Mouse (Mus musculus): ENCODE results near the gene Morf4l1. TPM values are rescaled to one million over a fixed set of nuclear protein-coding genes. Genes with fewer than 3 reads are reported as not detected.
A peak's percentile ranks its signal among the peaks of the same experiment; 100 is the strongest.
"Not testable (repeated sequence)": the region's sequence is repeated elsewhere in the genome, so short reads cannot be mapped to it uniquely, and the experiment has no call there.

Gene Morf4l1
- polyA plus RNA-seq, 1 experiment from 2014 or later, result 544 TPM

DNA sequence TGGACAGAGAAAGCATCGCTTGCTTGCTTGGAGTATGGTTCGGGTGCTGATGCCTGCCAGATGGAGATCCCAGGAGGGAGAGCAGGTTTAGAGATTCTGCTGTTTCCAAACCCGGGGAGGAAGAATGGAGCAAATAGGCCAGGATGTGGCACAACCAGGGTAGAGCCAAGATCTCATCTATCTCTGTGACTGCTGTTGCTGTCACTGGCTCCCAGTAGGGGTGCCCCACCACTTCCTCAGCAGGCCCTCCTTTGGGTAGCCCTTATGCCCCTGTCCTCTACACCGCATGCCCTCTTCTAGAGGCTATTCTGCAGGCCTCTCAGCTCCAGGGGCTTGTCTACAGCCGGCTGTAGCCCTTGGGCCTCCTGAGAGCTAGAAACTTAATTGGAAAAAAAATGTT is 38.4 kb downstream of the Morf4l1 start:
- no peak for ATAC-seq (ENCODE audit: low FRiP score, low read depth)
- Histone ChIP-seq H3K9me3 (no peaks in the 10 kb centered on the region), H3K4me1 (no peaks in the 10 kb centered on the region), H3K4me2 (replicated peaks) (no peak overlapping the region), H3K4me3 (no peak overlapping the region), H3K27ac (replicated peaks) (no peak overlapping the region), H3K36me3 (no peaks in the 10 kb centered on the region), H3K27me3 (no peaks in the 10 kb centered on the region), H3K9ac (replicated peaks) (no peak overlapping the region)
- WGBS, result 88% methylated on average over 5 of the region's 5 CpGs

DNA sequence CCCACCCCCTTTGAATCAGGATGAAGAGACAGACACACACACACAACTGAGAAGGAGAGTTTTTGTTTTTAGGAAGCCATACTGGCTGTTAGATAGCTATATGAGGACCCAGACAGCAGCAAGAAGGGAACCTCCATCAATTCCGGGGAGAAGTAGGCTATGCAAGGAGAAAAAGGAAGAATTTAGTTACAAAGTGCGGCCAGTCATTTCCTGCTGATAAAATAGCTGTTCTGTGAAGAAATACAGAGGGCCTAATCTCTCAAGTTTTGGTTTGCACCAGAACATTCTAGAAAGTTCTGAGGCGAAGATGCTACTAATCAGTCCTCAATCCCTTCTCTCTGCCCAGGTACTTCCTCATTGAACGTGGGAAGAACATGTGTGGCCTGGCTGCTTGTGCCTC is 39.2 kb downstream of the Morf4l1 start:
- Histone ChIP-seq H3K4me2 (replicated peaks) (no peak overlapping the region), H3K4me1 (no peaks in the 10 kb centered on the region), H3K4me3 (no peak overlapping the region), H3K9me3 (no peaks in the 10 kb centered on the region), H3K9ac (replicated peaks) (no peak overlapping the region), H3K36me3 (no peaks in the 10 kb centered on the region), H3K27ac (replicated peaks) (no peak overlapping the region), H3K27me3 (no peaks in the 10 kb centered on the region)
- 84% methylated on average over 4 of the region's 4 CpGs for WGBS
- ATAC-seq (ENCODE audit: low FRiP score, low read depth), result no peak

DNA sequence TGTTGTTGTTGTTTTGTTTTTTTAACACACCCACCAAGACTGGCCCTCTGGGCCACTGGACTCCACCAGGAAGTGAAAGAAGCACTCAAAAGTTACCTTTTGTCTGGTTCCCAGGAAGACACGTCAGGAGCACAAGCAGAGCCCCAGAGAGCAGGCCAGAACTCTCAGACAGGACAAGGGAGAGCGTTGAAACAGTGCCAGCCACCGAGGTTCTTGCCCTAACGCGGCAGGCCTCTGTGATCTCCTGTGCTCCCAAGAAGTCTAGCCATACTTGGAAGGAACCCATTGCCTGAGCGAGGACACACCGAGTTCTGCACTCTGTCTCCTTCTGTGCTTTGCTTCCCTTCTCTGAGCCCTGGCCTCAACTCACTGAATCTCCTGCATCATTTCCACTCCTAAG is 44.4 kb downstream of the Morf4l1 start:
- Histone ChIP-seq H3K4me2 (replicated peaks) (no peak overlapping the region), H3K4me3 (no peak overlapping the region), H3K27me3 (no peaks in the 10 kb centered on the region), H3K4me1 (no peaks in the 10 kb centered on the region), H3K36me3 (no peaks in the 10 kb centered on the region), H3K27ac (replicated peaks) (no peak overlapping the region), H3K9me3 (no peaks in the 10 kb centered on the region), H3K9ac (replicated peaks) (no peak overlapping the region)
- no peak for ATAC-seq (ENCODE audit: low FRiP score, low read depth)
- WGBS, result 86% methylated on average over 7 of the region's 7 CpGs

DNA sequence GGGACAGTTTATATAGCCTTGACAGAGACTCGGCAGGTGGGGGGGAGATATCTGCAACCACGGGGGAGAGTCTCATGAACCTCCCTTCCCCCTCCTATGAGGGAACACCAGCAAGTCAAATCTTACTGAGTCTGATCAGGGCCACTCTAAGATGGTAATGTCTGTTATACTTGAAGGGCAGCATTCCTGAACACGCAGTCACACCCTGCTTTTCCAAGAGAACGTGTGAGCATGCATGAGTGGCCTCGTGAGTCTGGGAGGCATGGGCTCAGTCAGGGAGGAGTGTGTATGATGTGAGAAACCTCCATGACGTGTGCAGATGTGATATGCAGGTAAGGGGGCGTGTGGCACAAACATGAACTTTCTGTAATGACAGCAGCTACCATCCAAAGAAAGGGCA is 45.1 kb downstream of the Morf4l1 start:
- Histone ChIP-seq H3K4me2 (replicated peaks) (no peak overlapping the region), H3K9ac (replicated peaks) (no peak overlapping the region), H3K36me3 (no peaks in the 10 kb centered on the region), H3K27ac (replicated peaks) (no peak overlapping the region), H3K27me3 (no peaks in the 10 kb centered on the region), H3K4me1 (no peaks in the 10 kb centered on the region), H3K4me3 (no peak overlapping the region), H3K9me3 (no peaks in the 10 kb centered on the region)
- no peak for ATAC-seq (ENCODE audit: low FRiP score, low read depth)
- 76% methylated on average over 7 of the region's 7 CpGs for WGBS

DNA sequence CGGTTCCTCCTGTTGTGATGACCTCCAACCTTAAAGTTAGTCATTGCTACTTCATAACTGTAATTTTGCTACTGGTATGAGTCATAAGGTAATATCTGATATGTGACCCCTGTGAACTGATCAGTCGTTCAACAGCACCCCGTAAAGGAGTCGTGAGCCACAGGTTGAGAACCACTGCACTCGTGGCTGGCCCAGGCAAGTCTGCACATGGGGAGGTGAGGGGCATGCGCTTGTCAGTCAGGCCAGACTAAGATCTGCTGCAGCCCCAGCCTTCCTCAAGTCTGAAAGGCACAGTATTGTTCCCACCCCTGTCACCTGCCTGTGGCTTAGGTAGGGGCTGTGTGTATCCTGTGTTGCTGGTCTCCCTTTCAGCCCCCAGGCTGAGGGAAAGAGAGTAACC is 45.8 kb downstream of the Morf4l1 start:
- Histone ChIP-seq H3K36me3 (no peaks in the 10 kb centered on the region), H3K4me2 (replicated peaks) (no peak overlapping the region), H3K9ac (replicated peaks) (no peak overlapping the region), H3K27me3 (no peaks in the 10 kb centered on the region), H3K4me3 (no peak overlapping the region), H3K27ac (replicated peaks) (no peak overlapping the region), H3K4me1 (no peaks in the 10 kb centered on the region), H3K9me3 (no peaks in the 10 kb centered on the region)
- WGBS, result 89% methylated on average over 6 of the region's 6 CpGs
- 0 out of 2 replicates have a peak, but pooled peaks have one; percentile 13 for ATAC-seq (ENCODE audit: low FRiP score, low read depth)

DNA sequence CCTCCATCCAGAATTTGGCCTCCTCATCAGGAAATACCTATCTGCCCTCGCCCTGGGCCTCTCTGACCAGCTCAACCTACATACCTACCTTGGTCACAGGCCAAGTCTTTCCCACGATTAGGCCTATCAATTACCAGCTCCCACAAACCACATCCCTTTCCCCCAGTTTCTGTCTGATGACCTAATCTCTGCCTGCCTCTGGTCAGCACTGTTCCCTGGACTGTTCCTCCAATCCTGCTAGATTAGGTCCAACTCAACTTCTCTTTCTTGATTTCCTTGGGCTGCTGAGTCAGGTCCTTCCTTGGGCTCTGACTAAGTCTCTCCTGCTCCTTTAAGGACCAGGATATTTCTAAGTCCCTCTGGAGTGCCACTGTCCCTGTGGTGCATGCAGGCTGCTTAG is 47.2 kb downstream of the Morf4l1 start:
- ATAC-seq (ENCODE audit: low FRiP score, low read depth), result no peak
- Histone ChIP-seq H3K4me3 (no peak overlapping the region), H3K4me1 (no peaks in the 10 kb centered on the region), H3K4me2 (replicated peaks) (no peak overlapping the region), H3K9ac (replicated peaks) (no peak overlapping the region), H3K27me3 (no peaks in the 10 kb centered on the region), H3K9me3 (no peaks in the 10 kb centered on the region), H3K36me3 (no peaks in the 10 kb centered on the region), H3K27ac (replicated peaks) (no peak overlapping the region)
- 81% methylated on average over 2 of the region's 2 CpGs for WGBS

DNA sequence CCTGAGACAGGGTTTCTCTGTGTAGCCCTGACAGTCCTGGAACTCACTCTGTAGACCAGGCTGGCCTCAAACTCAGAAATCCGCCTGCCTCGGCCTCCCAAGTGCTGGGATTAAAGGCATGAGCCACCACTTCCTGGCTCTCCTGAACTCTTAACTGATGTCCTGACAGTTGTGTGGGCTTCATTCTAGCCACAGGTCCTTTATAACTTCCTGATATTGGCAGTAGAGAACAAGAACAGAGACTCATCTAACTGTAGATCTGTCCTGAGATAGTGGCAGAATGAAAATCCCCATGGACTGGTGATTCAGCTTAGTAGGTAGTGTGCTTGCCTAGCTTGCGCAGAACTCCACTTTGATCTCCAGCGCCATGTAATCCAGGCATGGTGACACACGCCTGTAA is 53.6 kb downstream of the Morf4l1 start:
- 88% methylated on average over 5 of the region's 5 CpGs for WGBS
- H3K27ac ChIP-seq (replicated peaks); H3K9me3 ChIP-seq; H3K36me3 ChIP-seq; H3K4me1 ChIP-seq; H3K4me3 ChIP-seq; H3K9ac ChIP-seq (replicated peaks); H3K27me3 ChIP-seq; ATAC-seq (ENCODE audit: low FRiP score, low read depth); H3K4me2 ChIP-seq (replicated peaks): not testable (repeated sequence)

DNA sequence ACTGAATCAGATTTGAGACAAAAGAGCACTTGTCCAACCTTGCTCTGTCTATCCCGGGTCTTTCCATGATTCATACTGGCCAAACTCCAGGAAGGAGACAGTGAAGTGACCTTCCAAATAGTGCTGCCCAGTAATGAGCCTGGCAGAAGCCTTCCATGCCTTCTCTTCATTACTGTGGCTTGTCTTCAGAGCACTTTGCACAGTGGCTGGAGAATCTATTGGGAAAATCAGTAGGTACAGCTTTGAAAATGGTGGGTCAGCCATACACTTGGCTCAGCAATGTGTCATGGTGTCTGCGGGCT is 54.0 kb downstream of the Morf4l1 start:
- H3K9me3 ChIP-seq, result no peaks in the 10 kb centered on the region
- H3K4me1 ChIP-seq, result no peaks in the 10 kb centered on the region
- H3K36me3 ChIP-seq, result no peaks in the 10 kb centered on the region
- H3K4me2 ChIP-seq (replicated peaks), result no peak overlapping the region
- no peak overlapping the region for H3K4me3 ChIP-seq
- peaks cover 6% of the 10 kb centered on the region; the same call in 1 of the 2 replicates for H3K27me3 ChIP-seq
- H3K9ac ChIP-seq (replicated peaks), result no peak overlapping the region
- WGBS, result 94% methylated on average over 2 of the region's 2 CpGs
- no peak for ATAC-seq (ENCODE audit: low FRiP score, low read depth)
- no peak overlapping the region for H3K27ac ChIP-seq (replicated peaks)

DNA sequence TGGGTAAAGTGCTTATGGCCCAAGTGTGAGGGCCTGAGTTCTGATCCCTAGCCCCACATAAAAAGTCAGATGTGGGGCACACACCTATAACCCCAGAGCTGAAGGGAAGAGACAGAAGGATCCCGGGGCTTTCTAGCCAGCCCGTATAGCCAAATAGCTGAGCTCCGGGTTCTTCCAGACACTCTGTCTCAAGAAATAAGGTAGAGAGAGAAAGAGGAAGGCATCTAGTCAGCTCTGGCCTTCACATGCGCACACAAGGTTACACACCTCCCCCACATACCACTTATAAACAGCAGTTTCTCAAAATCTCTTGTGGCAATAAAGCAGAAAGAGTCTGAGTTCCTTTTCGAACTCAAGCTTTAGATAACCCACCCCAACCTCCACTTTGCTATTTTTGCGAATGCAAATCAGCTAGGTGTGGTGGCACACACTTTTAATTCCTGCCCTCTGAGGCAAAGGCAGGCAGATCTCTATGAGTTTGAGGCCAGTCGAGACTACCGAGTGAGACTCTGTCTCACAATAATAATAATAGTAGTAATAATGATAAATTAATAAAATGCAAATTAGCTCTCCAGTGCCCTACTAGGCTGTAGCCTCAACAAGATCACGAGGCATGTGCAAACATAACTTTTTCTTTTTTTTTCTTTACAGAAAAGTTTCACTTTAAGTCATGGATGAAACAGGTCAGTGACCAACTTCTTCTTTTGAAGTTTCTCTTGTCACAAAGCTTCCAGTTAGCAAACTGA is 54.6 kb downstream of the Morf4l1 start:
- no peak overlapping the region for H3K9ac ChIP-seq (replicated peaks)
- WGBS, result 93% methylated on average over 9 of the region's 9 CpGs
- no peak overlapping the region for H3K4me2 ChIP-seq (replicated peaks)
- H3K9me3 ChIP-seq, result no peaks in the 10 kb centered on the region
- H3K36me3 ChIP-seq, result no peaks in the 10 kb centered on the region
- H3K27me3 ChIP-seq, result peaks cover 7% of the 10 kb centered on the region; the same call in 1 of the 2 replicates
- H3K4me1 ChIP-seq, result no peaks in the 10 kb centered on the region
- no peak overlapping the region for H3K27ac ChIP-seq (replicated peaks)
- no peak overlapping the region for H3K4me3 ChIP-seq
- ATAC-seq (ENCODE audit: low FRiP score, low read depth), result no peak

DNA sequence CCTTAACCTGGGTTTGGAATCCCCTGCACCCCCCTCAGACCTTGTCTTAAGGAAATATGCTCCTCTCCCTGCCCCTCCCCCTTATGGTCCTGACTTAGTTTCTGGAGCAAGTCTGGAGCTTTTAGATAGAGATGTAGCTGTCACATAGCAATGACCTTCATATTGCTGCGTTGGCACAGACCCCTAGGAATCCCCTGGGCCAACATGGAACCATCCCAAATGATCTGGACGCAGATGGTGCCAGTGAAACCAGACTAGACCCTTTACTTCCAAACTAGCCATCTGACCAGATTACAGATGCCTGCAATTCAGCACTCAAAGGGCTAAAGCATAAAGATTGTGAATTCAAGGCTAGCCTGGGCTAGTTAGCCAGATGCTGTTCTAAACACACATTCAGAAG is 57.9 kb downstream of the Morf4l1 start:
- Histone ChIP-seq H3K4me2 (replicated peaks) (no peak overlapping the region), H3K9me3 (no peaks in the 10 kb centered on the region), H3K4me3 (no peak overlapping the region), H3K27ac (replicated peaks) (no peak overlapping the region), H3K36me3 (no peaks in the 10 kb centered on the region), H3K9ac (replicated peaks) (no peak overlapping the region), H3K27me3 (peaks cover 16% of the 10 kb centered on the region), H3K4me1 (peaks cover 4% of the 10 kb centered on the region; the same call in 1 of the 2 replicates)
- no peak for ATAC-seq (ENCODE audit: low FRiP score, low read depth)
- WGBS, result 86% methylated on average over 2 of the region's 2 CpGs

DNA sequence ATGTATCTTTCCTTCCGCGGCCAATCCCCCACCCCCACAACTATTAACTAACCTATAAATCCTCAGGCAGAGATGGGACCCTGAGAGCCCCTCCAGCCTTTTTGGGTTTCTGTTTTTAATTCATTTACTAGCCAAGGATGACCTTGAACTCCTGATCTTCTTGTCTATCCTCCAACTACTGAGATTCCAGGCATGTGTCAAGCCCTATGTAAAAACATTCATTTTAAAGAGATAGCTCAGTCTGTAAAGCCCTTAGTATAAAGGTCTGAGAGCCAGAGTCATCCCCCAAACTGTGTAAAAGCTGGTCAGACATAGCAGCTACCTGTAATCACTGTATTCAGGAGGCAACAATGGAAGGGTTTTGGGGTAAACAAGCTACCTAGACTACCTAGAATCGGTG is 58.7 kb downstream of the Morf4l1 start:
- no peak overlapping the region for H3K4me3 ChIP-seq
- no peak for ATAC-seq (ENCODE audit: low FRiP score, low read depth)
- no peak overlapping the region for H3K27ac ChIP-seq (replicated peaks)
- H3K4me2 ChIP-seq (replicated peaks), result no peak overlapping the region
- 84% methylated on average over 3 of the region's 3 CpGs for WGBS
- no peaks in the 10 kb centered on the region for H3K36me3 ChIP-seq
- peaks cover 16% of the 10 kb centered on the region for H3K27me3 ChIP-seq
- peaks cover 4% of the 10 kb centered on the region; the same call in 1 of the 2 replicates for H3K4me1 ChIP-seq
- H3K9ac ChIP-seq (replicated peaks), result no peak overlapping the region
- no peaks in the 10 kb centered on the region for H3K9me3 ChIP-seq

DNA sequence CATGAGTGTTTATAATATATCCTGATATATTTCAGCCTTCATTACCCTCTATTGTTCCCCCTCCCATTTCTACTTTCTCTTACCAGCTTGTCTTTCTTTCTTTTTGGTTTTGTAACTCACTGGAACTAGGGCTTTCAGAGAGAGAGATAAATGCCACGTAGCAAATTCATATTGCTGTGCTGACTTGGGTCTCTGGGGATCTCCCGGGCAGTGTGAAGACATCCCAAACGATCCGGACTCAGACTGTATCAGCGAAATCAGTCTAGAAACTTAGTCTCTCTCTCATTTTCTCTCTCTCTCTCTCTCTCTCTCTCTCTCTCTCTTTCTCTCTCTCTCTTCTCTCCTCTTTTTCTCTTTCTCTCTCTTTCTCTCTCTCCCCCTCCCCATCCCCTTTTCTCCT is 59.2 kb downstream of the Morf4l1 start:
- H3K4me1 ChIP-seq, result peaks cover 4% of the 10 kb centered on the region; the same call in 1 of the 2 replicates
- no peak overlapping the region for H3K27ac ChIP-seq (replicated peaks)
- no peak overlapping the region for H3K9ac ChIP-seq (replicated peaks)
- H3K4me3 ChIP-seq, result no peak overlapping the region
- H3K27me3 ChIP-seq, result peaks cover 16% of the 10 kb centered on the region
- no peaks in the 10 kb centered on the region for H3K36me3 ChIP-seq
- 55% methylated on average over 5 of the region's 5 CpGs for WGBS
- no peaks in the 10 kb centered on the region for H3K9me3 ChIP-seq
- peak overlapping the region; percentile 80 for H3K4me2 ChIP-seq (replicated peaks)
- no peak for ATAC-seq (ENCODE audit: low FRiP score, low read depth)

All from midbrain, embryonic 12.5 days (tissue).